Comparison of ENCODE assay signal across 8 mouse cellular contexts in the genomic region with DNA sequence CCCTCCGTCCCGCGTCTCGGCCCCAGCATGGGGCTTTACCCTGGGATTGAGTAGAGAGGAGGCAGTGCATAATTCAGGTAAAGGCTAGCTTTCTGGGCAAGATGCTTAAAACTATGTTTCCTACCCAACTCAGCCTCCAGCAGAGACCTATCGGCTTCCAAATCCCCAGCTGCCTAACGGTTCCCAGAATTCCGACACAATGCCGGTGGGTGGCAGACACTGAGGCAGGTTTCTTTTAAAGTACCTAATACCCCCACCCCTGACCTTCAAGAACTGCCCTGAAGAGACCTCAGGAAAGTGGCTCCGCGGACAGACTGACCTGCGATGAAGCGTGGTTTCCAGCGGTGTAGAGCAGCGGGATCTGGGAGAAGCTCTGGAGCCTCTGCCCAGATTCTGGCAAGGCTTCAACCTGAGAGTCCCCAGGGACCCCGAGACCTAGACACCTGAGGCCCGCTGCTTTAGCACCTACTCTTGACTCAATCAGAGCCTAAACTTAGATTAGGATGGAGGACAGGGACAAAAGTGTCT. TPM values are rescaled to one million over a fixed set of nuclear protein-coding genes. Genes with fewer than 3 reads are reported as not detected.
DNase-seq lines count a peak whose midpoint lies in the region; ATAC-seq lines count a peak whose summit lies in the region.

No protein-coding gene starts in this region.

- H3K27ac ChIP-seq in heart, embryonic 13.5 days (replicated peaks) = no peak overlapping the region

- peak overlapping the region; percentile 79 for H3K4me2 ChIP-seq in heart, embryonic 13.5 days

- peaks cover 34% of the 10 kb centered on the region for H3K4me1 ChIP-seq in heart, embryonic 13.5 days

- 2% methylated on average over 16 of the region's 16 CpGs for WGBS in heart, embryonic 13.5 days

- peak overlapping the region; percentile 57 for H3K4me3 ChIP-seq in heart, embryonic 13.5 days

- H3K36me3 ChIP-seq in heart, embryonic 13.5 days = no peaks in the 10 kb centered on the region

- no peak for ATAC-seq in heart, embryonic 13.5 days (ENCODE audit: extremely low read depth, insufficient number of reproducible peaks, low FRiP score, low TSS enrichment)
- ATAC-seq in megakaryocyte-erythroid progenitor cell, adult 5-6 weeks (replicated peaks; ENCODE audit: low FRiP score, low TSS enrichment, poor library complexity, severe bottlenecking) = no peak

- H3K27me3 ChIP-seq in heart, embryonic 13.5 days (replicated peaks) = peaks cover 74% of the 10 kb centered on the region

- H3K9me3 ChIP-seq in heart, embryonic 13.5 days = no peaks in the 10 kb centered on the region

- intact Hi-C loops in heart, postnatal 25 days (cut with DNase I) = loop anchor here (2.0 to 10.0 kb wide), 2 partner anchors 54 to 600 kb away; no protein-coding TSS in a partner anchor

- DNase-seq in heart, postnatal 25 days (ENCODE audit: low spot score) = no peak
- peak; percentile 43 for DNase-seq in embryo, embryonic 9.5 days (ENCODE audit: extremely low spot score)
- peak; percentile 1 for DNase-seq in induced T-regulatory cell, adult 2 months (ENCODE audit: low read depth)
- DNase-seq in neural tube, embryonic 10.5 days (ENCODE audit: extremely low spot score, low spot score) = peak; percentile 52
- no peak for DNase-seq in left cerebral cortex, adult 9 months (ENCODE audit: low spot score in 2 of 2)
- no peak for DNase-seq in cerebellum, postnatal 4 days (ENCODE audit: low spot score in 2 of 2)

- peak overlapping the region; percentile 74 for H3K9ac ChIP-seq in heart, embryonic 13.5 days

RNA-seq across cellular contexts. Expression of a gene that starts 0.4 kb away (rescaled TPM):
- polyA plus RNA-seq in heart, embryonic 13.5 days (2015; fragmentation: Nextera tagmentation; extraction: Ambion mirVana) = 1.2 and 1.6 TPM in 2 replicates
- 1 to 10 TPM; 3.2 to 3.4 TPM for total RNA-seq in heart, postnatal 25 days (2021)
- not detected in 2 replicates for total RNA-seq in megakaryocyte-erythroid progenitor cell, adult 5-6 weeks (2014; fragmentation: Nextera tagmentation)
- total RNA-seq in megakaryocyte-erythroid progenitor cell, adult 5-6 weeks (2017) = not detected in 2 replicates

Comparison
In these comparisons a context has a peak if more than half of its experiments do, and no peak if none do; other contexts are left out.
1. DNase-seq: peak in embryo, embryonic 9.5 days (single experiment), induced T-regulatory cell, adult 2 months (single experiment) and neural tube, embryonic 10.5 days (single experiment); none in heart, postnatal 25 days (single experiment), left cerebral cortex, adult 9 months (0 of 2) and cerebellum, postnatal 4 days (0 of 2).
2. RNA of a gene that starts 0.4 kb away (total RNA-seq): 3.2 to 3.4 TPM in heart, postnatal 25 days; not detected in megakaryocyte-erythroid progenitor cell, adult 5-6 weeks; every median in the first group is over 4 times any median in the second.